Mouse (Mus musculus): ENCODE measurements around the gene Prkx. TPM values are rescaled to one million over a fixed set of nuclear protein-coding genes. Genes with fewer than 3 reads are reported as not detected.

The Prkx gene
- 1 to 10 TPM in 1 of 2 experiments, under 1 TPM in 1; 0.69 to 3.4 TPM for polyA plus RNA-seq (2012; fragmentation: generic; extraction: Trizol)

DNA sequence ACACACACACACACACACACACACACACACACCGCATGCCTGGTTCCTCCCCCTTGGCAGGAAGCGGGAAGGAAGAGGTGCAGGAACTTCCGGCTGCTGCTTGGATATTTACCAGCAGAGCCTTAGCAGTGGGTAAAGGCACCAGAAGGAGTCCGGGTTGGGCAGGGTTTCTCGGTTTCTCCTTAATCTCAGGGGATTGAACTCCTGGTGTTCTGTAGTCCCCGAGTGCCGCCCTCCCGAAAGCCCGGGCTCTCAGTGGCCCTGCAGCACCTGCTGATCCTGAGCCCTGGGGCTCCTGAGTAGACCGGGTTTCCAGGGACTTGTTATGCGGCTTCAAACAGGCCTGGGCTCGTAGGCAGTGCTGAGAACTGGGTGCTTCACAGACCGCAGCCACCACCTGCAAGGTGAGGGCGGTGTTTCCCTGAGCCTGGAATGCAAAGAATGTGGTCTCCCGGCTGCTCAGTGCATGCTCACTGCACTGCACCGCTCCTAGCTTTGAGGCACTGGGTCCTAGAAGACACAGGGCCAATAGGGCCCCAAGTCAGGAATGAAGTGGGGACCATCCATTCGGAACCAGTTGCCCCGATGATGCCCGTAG is at the start of gene Prkx:
TSS of gene Prkx (minus strand) at position 41 of the 598 bp plus-strand sequence.

Other genes starting within 250 kb of the Prkx start
- not detected for gene Pbsn, start 57.3 kb upstream of the Prkx start, polyA plus RNA-seq (2012; fragmentation: generic; extraction: Trizol)
- not detected for gene Gm14744, start 68.5 kb upstream of the Prkx start, polyA plus RNA-seq (2012; fragmentation: generic; extraction: Trizol)
- gene 5430402E10Rik, start 128.8 kb upstream of the Prkx start, polyA plus RNA-seq (2012; fragmentation: generic; extraction: Trizol) = not detected

Measured in C3H10T1/2 (cell line).